Mouse (Mus musculus) heart, postnatal 0 days (tissue): ENCODE results near the gene Atg16l2. TPM values are rescaled to one million over a fixed set of nuclear protein-coding genes. Genes with fewer than 3 reads are reported as not detected.

Experiments
- ATAC-seq: fragments of 200-750 bp; cut with Nextera tagmentation; 2 replicates; pipeline ENCODE4 v1.8.0; 2017; ENCODE audit warnings: low read depth, moderate number of reproducible peaks, moderate library complexity; ENCODE audit not compliant: insufficient read depth
- DNase-seq: peaks from one replicate; pipeline ENCODE4 v3.0.0-alpha.2; 2016; ENCODE audit warnings: low spot score
- H3K27ac ChIP-seq: fragments of 300-500 bp; sonication (generic); 2 replicates; pipeline ENCODE4 v1.5.1; 2014; ENCODE audit warnings: low read depth, mild to moderate bottlenecking
- H3K27me3 ChIP-seq: fragments of 300-500 bp; sonication (generic); 2 replicates; pipeline ENCODE4 v1.6.1; 2014; ENCODE audit warnings: low read length, mixed read lengths; ENCODE audit not compliant: control insufficient read depth, insufficient read depth
- H3K36me3 ChIP-seq: fragments of 300-500 bp; sonication (generic); replicated peaks from 2 replicates; pipeline ENCODE4 v1.6.1; 2014; ENCODE audit warnings: low read length, mixed read lengths; ENCODE audit not compliant: control insufficient read depth, insufficient read depth
- H3K4me1 ChIP-seq: fragments of 300-500 bp; sonication (generic); 2 replicates; pipeline ENCODE4 v1.6.1; 2014; ENCODE audit warnings: antibody characterized with exemption; ENCODE audit not compliant: control insufficient read depth, insufficient read depth
- H3K4me2 ChIP-seq: fragments of 300-500 bp; sonication (generic); 2 replicates; pipeline ENCODE4 v1.6.1; 2014; ENCODE audit warnings: low read depth, mild to moderate bottlenecking, low read length, moderate library complexity
- H3K4me3 ChIP-seq: fragments of 300-500 bp; sonication (generic); 2 replicates; pipeline ENCODE4 v1.5.1; 2014; ENCODE audit warnings: low read depth, low read length
- H3K9ac ChIP-seq: fragments of 300-500 bp; sonication (generic); replicated peaks from 2 replicates; pipeline ENCODE4 v1.6.1; 2014; ENCODE audit warnings: low read depth, low read length, mixed read lengths
- H3K9me3 ChIP-seq: fragments of 300-500 bp; sonication (generic); replicated peaks from 2 replicates; pipeline ENCODE4 v1.6.1; 2016; ENCODE audit warnings: low read length; ENCODE audit not compliant: control insufficient read depth
- CTCF ChIP-seq: IDR thresholded peaks from 2 replicates; pipeline ENCODE4 v1.5.1; 2016; ENCODE audit warnings: antibody characterized with exemption, control low read depth, low read depth
- EP300 ChIP-seq: IDR thresholded peaks from 2 replicates; pipeline ENCODE4 v1.6.1; 2016; ENCODE audit warnings: antibody characterized with exemption, low read depth
- WGBS: fragments of 180-500 bp; shearing (Covaris S2); extraction: QIAGEN DNeasy Blood & Tissue Kit; methylation state at CpG from one replicate; pipeline ENCODE4 v1.1.7; 2014; 5-methylcytosine and 5-hydroxymethylcytosine counted together
- polyA plus RNA-seq: library from polyadenylated mRNA; unstranded; fragments of >200 nt; fragmentation: Nextera tagmentation; extraction: Ambion mirVana; gene quantifications from 2 replicates; pipeline ENCODE4 v1.2.1, GENCODE M21; 2015
- total RNA-seq: library from RNA; depleted of rRNA; stranded (reverse); fragments of >200 nt; gene quantifications from 2 replicates; pipeline ENCODE4 v1.2.3, GENCODE M21; 2014; ENCODE audit warnings: low replicate concordance

Atg16l2 gene
- total and polyA plus RNA-seq, 2 experiments from 2014 or later: 15.9 to 67.1 TPM

- H3K9me3 ChIP-seq: no peaks in the 10 kb centered on the region
- no peak for TF ChIP-seq CTCF
- no peak for TF ChIP-seq EP300
- no peak for DNase-seq
- peak overlapping the region; percentile 62 for H3K4me2 ChIP-seq
- no peaks in the 10 kb centered on the region for H3K27me3 ChIP-seq
- H3K27ac ChIP-seq: peak overlapping the region; percentile 99
- ATAC-seq: no peak
- 0 out of 2 replicates have a peak, but pooled peaks cover 9% of the 10 kb centered on the region for H3K4me1 ChIP-seq
- H3K4me3 ChIP-seq: peak overlapping the region; percentile 55
- peak overlapping the region; percentile 69 for H3K9ac ChIP-seq
- 31% methylated on average over 5 of the region's 5 CpGs for WGBS
- no peaks in the 10 kb centered on the region for H3K36me3 ChIP-seq
Measured at GRCm38 (mm10) chr7:101309985-101310326, 7.9 kb upstream of the Atg16l2 start.

GRCm38 (mm10) chr7:101306841-101307240, 4.8 kb upstream of the Atg16l2 start:
- no peaks in the 10 kb centered on the region for H3K36me3 ChIP-seq
- 0 out of 2 replicates have a peak, but pooled peaks cover 8% of the 10 kb centered on the region for H3K4me1 ChIP-seq
- DNase-seq (no peak), ATAC-seq (no peak)
- H3K9ac ChIP-seq: no peak overlapping the region
- H3K4me2 ChIP-seq: no peak overlapping the region
- H3K4me3 ChIP-seq: no peak overlapping the region
- no peaks in the 10 kb centered on the region for H3K27me3 ChIP-seq
- H3K27ac ChIP-seq: no peak overlapping the region
- H3K9me3 ChIP-seq: no peaks in the 10 kb centered on the region
- TF ChIP-seq EP300: no peak
- no peak for TF ChIP-seq CTCF
- 24% methylated on average over 2 of the region's 2 CpGs for WGBS

DNA sequence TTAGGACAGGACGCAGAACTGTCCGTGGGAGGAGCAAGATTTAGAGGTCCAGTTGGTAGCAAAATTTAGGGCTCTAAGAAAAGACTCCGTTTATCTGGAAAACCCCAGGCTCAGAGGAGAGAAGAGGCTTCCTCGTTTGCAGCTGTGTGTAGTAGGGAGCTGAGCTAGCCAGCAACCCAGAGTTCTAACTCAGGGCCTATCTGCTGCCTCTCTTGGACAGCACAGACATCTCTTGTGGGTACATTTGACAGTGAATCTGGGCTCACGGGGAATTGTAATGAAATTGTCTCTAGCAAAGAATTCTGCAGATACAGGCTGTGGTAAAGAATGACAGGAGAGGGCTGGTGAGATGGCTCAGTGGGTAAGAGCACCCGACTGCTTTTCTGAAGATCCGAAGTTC, 640 bp upstream of the Atg16l2 start:
- H3K27ac ChIP-seq: peak overlapping the region; percentile 84
- H3K36me3 ChIP-seq: no peaks in the 10 kb centered on the region
- WGBS: 36% methylated on average over 7 of the region's 7 CpGs
- H3K4me3 ChIP-seq: peak overlapping the region; percentile 78
- no peak for ATAC-seq
- no peak for TF ChIP-seq EP300
- no peak for TF ChIP-seq CTCF
- H3K9me3 ChIP-seq: no peaks in the 10 kb centered on the region
- no peak for DNase-seq
- H3K4me1 ChIP-seq: peaks cover 9% of the 10 kb centered on the region; the same call in 1 of the 2 replicates
- peak overlapping the region; percentile 69 for H3K9ac ChIP-seq
- no peaks in the 10 kb centered on the region for H3K27me3 ChIP-seq
- H3K4me2 ChIP-seq: peak overlapping the region; percentile 88

DNA sequence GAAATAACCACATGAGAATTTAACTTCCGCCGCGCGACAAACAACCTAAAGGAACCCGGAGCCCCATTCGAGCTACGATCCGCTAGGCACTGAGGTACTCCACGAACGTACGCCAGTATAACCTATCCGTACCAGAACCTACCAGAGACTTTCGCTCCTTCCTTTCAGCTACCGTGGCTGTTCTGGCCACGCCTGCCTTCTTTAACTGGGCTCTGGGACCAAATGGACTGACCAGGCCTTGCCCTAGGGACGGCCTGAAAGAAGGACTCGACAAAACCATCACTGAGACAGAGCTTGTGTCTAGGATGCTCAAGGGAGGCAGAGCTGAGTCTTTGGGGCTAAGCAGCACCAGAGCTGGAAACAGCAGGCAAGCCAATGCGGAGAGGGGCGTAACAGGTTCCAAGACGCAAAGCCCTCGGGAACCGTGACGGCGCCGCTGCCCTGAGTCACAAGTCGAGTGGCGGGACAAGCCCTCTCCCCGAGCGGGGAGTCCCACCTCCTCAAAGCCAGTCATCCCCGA, 630 bp downstream of the Atg16l2 start:
- Histone ChIP-seq H3K36me3 (no peaks in the 10 kb centered on the region), H3K4me1 (peaks cover 11% of the 10 kb centered on the region), H3K9ac (peak overlapping the region; percentile 69), H3K9me3 (no peaks in the 10 kb centered on the region), H3K27me3 (no peaks in the 10 kb centered on the region), H3K27ac (peak overlapping the region; percentile 84), H3K4me3 (peak overlapping the region; percentile 78), H3K4me2 (peak overlapping the region; percentile 88)
- under 1% methylated on average over 30 of the region's 30 CpGs for WGBS
- peak; percentile 61 for DNase-seq
- TF ChIP-seq CTCF: no peak
- ATAC-seq: peak; percentile 35

GRCm38 (mm10) chr7:101298375-101298774, 3.7 kb downstream of the Atg16l2 start:
- Histone ChIP-seq H3K27me3 (no peaks in the 10 kb centered on the region), H3K9ac (no peak overlapping the region), H3K4me2 (no peak overlapping the region), H3K27ac (no peak overlapping the region), H3K4me3 (no peak overlapping the region), H3K36me3 (peaks cover 19% of the 10 kb centered on the region), H3K9me3 (no peaks in the 10 kb centered on the region), H3K4me1 (peaks cover 11% of the 10 kb centered on the region)
- TF ChIP-seq EP300: no peak
- TF ChIP-seq CTCF: no peak
- WGBS: 87% methylated on average over 3 of the region's 3 CpGs
- DNase-seq: no peak
- ATAC-seq: no peak

- no peak for DNase-seq
- H3K36me3 ChIP-seq: peaks cover 20% of the 10 kb centered on the region
- H3K4me1 ChIP-seq: peaks cover 8% of the 10 kb centered on the region
- no peak for ATAC-seq
- no peak overlapping the region for H3K27ac ChIP-seq
- peak overlapping the region; percentile 57 for H3K4me2 ChIP-seq
- TF ChIP-seq EP300 (no peak), CTCF (no peak)
- 0 out of 2 replicates have a peak overlapping the region, but pooled peaks have one; percentile 15 for H3K4me3 ChIP-seq
- no peaks in the 10 kb centered on the region for H3K9me3 ChIP-seq
- no peak overlapping the region for H3K9ac ChIP-seq
- 43% methylated on average over 8 of the region's 8 CpGs for WGBS
- H3K27me3 ChIP-seq: no peaks in the 10 kb centered on the region
Measured at GRCm38 (mm10) chr7:101297023-101297405, 5.0 kb downstream of the Atg16l2 start.
